Mouse (Mus musculus): ENCODE results near the gene Kat8.

Kat8 gene

DNA sequence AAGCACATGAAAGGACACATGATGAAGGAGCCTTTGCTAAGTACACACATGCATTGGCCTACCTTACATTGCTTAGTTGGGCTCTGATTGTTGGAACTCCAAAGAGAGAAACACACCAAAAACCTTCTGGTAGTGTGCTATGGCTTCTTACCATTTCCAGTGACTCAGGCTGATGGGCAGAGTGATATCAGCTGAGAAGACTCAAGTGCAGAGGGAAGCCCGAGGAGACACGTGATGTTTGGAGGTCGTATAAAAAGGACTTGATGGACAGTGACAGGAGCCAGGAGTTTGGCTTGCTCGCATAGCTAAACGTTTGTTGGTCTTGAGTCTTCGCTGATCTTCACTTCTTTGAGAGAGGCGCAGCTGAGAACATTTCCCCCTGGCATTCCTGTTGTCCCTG lies 14.8 kb upstream of the Kat8 start:
- no peak for DNase-seq (ENCODE audit: low spot score)

DNA sequence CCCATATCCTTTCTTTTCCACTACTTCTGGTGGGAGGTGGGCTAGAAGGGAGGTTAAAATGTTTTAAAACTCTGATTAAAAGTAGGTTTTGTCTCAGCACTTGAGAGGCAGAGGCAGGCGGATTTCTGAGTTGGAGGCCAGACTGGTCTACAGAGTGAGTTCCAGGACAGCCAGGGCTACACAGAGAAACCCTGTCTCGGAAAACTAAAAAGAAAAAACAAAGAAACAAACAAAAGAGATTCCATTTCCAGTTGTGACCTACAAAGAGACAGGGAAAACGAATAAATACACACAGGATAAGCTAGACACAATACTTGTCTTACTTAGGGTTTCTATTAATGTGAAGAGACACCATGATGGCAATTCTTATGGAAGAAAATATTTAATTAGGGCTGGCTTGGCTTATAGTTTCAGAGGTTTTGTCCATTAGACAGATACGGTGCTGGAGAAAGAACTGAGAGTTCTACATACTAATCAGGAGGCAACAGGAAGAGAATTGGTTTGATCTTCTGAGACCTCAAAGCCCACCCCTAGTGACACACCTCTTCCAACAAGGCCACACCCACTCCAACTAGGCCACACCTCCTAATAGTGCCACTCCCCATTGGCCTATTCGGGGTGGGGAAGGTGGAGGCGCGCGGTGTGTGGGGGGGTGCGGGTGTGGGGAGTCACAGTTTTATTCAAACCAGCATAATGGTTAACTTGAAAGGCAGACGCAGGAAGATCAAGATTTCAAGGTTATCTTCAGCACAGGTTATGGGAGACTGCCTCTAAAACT lies 13.9 kb upstream of the Kat8 start:
- DNase-seq (ENCODE audit: low spot score), result no peak

DNA sequence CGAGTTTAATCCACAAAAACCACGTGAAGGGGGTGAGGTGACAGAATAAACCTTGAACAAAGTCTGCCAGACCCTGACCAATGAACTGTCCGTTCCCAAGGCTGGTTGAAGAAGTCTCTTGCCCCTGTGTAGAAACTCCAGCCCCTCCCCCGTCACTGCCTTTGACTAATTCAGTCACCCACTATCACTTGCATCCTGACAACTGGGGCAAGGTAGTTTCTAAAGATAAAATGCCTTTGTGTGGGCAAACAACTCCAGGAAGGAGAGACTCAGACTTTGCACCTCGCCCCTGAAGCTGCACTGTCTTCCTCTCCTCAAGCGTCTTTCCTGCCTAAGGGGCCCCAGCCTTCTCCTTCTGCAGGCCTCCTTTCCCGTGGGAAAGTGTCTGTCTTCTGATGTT lies 12.3 kb upstream of the Kat8 start:
- no peak for DNase-seq (ENCODE audit: low spot score)

DNA sequence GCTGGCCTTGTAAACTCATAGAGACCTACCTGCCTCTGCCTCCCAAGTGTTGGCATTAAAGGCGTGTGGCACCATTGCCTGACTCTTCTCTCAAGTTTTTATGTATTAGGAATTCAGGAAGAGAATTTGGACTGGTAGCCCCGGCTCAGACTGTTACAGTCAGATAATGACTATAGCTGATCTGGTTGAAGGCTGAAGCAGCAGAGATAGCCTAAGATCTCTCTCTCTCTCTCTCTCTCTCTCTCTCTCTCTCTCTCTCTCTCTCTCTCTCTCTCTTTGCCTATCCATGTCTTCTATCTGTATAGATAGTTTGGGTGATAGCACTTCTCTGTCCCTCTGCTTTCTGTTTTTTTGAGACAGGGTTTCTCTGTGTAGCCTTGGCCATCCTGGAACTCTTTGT lies 10.5 kb upstream of the Kat8 start:
- DNase-seq (ENCODE audit: low spot score), result no peak

DNA sequence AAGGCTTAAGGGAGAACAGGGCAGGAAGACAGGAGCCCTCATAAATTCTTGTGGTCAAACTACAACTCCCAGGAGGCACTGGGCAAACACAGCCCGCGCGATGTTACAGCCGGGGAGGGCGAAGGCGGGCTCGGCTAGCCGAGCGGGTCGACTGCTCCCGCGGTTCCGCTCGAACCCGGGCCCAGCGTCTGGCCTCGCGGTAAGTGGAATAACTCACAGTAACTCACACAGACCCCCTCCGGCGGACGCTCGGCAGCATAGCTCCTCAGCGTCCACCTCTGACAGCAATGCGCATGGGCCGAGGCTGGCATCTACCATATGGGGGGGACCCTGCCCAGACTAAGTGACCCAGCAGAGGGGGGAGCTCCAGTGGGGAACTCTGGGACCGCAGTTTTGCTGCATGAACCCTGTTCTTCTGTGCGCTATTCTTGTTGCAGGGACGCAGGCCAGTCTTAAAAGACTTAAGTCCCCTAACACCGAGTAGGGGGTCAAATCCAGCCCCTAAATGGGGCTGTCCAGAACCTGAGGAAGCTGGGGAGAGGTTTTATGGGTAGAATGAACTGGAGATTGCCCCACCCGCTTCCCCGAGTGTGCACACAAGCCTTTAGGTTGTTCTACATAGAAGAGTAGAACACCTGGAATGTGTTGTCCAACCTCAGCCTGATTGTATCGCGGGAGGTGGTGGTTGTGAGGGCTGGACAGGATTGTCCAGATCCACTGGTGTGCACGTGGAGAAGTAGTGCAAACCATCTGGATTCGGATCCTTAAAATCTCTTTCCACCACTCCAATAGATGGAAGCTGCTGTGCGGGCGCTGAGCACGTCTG lies 8.1 kb upstream of the Kat8 start, which contains the start of gene Bckdk:
TSS of gene Bckdk (plus strand) at position 112 of the 826 bp plus-strand sequence.
- peak; percentile 33 for DNase-seq (ENCODE audit: low spot score)

DNA sequence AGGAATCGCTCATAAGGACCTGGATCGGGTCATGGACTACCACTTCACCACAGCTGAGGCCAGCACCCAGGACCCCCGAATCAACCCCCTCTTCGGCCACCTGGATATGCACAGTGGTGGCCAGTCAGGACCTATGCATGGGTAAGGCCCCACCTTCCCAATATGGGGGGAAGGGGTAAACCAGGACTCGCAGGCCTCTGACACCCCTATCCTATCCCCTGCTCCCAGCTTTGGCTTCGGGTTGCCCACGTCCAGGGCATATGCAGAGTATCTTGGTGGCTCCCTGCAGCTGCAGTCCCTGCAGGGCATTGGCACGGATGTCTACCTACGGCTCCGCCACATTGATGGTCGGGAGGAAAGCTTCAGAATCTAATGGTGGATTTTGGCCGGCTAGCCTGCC lies 4.4 kb upstream of the Kat8 start:
- DNase-seq (ENCODE audit: low spot score), result no peak

DNA sequence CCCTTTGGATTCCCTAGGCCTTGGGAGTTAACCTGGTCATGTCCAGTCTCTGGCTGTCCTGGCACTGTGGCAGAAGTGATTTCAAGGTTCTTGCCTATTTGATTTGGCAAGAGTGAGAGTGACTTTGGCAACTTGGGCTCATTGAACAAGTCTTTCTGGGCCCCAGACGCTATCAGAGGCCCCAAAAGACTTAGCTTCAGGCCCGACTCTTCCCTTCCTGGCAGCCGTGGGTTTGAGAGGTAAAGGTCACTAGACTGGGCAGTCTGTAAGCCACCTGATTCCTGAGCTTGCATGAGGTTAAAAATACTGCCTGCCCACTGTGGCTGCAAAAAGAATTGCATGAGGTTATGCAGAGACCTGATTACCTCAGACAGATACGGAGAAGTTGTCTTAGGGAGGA lies 3.7 kb upstream of the Kat8 start:
- DNase-seq (ENCODE audit: low spot score), result no peak

DNA sequence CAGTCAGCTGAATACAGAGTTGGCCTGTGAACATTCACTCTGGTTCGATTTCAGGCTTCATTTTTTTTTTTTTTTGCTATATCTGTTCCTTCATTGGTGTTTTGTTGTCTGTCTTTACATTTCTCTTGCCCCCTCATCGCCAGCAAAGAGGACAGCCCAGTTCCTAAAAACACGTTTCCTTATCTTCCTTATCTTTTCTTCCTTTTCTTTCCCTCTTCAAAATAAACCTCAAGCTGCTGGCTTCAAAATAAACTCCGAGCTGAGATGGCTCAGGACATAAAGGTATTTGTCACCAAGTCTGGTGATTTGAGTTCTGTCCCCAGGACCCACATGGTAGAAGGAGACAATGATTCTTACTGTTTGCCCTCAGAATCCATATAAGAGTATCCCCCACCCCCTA lies 622 bp downstream of the Kat8 start:
- no peak for DNase-seq (ENCODE audit: low spot score)

DNA sequence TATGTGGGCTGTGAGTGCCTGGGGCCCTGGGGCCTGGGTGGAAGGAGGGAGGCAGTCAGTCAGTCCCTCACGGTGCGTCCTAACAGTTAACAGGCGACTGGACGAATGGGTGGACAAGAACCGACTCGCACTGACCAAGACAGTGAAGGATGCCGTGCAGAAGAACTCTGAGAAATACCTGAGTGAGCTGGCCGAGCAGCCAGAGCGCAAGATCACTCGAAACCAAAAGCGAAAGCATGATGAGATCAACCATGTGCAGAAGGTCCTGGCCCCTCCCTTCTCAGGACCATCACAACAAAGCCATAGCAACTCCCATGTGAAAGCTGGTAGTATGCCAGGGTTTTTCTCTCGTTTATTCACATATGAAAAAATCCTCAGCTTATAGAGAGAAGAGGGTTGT lies 3.0 kb downstream of the Kat8 start:
- no peak for DNase-seq (ENCODE audit: low spot score)

DNA sequence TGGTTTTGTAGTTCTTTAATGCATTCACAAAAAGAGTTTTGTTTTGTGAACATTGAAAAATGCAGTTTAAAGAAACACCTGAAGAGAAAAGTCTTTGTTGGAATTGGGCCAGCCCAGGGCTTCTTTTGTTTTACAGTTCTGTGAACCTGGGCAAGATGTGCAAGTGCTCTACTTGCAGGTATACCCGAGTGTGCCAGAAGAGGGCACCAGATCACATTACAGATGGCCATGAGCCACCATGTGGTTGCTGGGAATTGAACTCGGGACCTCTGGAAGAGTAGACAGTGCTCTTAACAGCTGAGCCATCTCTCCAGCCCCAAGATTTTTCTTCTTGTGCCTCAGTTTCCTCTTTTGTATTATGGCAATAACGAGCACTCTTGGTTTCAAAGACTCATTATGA lies 5.9 kb downstream of the Kat8 start:
- DNase-seq (ENCODE audit: low spot score), result no peak

DNA sequence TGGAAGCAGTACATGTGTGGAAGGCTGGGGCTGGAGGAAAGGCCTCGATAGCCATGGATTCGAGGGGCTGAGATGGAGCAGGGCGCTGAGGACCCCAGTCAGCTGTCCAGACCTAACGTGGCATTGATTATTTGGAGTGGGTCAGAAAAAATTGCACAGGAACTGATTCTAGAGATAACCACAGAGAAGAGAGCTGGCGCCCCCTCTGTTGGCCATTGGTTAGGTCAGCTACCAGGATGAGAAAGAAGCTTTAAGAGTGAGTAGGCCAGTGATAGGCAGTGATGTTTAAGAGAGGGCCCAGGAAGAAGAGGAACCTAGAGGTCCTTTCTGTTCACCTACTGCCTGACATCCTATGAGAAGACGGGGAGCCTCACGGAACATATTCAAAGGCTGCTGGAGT lies 7.0 kb downstream of the Kat8 start:
- DNase-seq (ENCODE audit: low spot score), result no peak

DNA sequence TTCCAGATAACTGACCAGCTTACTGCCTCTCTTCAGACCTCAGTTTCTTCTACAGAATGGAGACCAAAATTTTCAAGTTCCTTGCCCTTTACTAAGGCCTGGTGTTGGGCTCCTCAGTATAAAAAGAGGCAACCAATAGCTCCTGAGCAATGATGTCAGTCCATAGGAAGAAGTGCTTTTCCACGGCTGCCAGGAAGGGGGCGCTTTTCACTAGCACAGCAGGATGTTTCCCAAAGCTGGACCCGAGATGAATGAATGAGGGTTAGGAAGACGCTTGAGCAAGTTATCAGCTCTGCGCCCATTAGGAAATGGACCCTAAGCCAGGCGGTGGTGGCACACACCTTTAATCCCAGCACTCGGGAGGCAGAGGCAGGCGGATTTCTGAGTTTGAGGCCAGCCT lies 9.2 kb downstream of the Kat8 start:
- no peak for DNase-seq (ENCODE audit: low spot score)

DNA sequence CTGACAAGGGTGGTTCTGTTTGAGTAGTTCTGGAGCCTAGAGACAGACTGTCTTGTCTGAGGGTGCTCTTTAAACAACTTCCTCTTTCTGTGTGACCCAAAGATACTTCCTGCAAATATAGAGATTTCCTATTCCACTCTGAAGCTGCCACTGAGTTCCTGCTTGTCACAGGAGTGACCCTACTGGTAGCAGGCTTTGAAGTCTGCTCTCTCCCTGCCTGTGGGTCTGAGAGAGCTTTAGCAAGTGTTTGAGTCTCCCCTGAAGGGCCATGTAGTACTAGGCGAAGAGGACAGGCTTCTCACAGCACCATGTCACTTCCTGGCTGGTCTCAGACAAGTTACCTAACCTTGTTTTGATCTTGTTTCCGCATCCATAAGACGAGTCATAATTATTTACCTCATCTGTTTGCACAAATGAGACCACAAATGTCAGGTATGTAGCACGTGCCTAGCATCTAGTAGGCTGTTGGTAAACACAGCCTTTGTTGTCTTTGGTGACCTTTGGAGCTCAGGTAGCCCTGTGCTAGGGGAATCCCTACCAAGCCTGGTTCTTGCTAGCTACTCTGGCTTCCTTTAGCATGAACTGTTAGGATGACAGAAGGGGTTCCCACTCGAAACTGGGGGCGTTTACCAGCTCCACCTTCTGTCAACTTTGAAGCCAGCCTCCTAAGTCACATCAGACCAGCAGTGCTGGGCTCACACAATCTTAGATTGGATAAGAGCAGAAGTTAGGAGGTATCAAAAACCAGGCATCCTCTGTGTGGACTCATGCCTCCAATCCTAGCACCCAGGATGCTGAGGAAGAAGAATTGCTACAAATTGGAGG lies 10.3 kb downstream of the Kat8 start:
- DNase-seq (ENCODE audit: low spot score), result no peak

DNA sequence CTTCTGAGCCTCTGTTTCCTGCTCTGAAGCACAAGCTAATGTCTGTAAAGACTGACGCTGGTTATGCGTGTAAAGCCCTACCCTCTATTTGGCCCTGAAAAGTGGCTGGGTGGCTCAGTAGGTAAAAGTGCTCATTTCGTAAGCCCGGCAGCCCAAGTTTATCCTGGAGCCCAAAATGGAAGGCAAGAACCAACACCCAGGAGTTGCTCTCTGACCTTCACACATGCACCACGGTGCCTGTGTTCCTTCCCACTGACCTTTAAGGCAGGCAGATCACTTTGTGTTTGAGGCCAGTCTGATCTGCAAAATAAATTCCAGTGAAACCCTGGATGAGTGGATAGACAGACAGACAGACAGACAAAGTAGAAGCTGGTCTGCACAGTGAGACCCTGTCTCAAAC lies 11.4 kb downstream of the Kat8 start:
- no peak for DNase-seq (ENCODE audit: low spot score)

DNA sequence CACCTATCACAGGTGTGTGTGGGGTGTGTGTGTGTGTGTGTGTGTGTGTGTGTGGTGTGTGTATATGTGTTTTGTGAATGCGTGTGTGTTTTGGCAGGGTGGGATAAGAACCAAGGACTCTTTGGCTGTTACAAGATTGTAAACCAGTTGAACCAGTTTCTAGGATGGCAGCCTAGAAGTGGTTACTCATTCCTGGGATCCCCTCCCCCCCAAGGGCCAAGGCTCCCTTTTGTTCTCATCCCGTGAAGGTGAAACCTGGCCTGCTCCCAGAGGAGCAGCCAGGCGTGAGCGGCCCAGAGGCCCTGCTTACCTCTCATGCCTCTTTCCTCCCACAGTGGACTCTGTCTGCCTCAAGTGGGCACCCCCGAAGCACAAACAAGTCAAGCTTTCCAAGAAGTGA lies 12.9 kb downstream of the Kat8 start:
- no peak for DNase-seq (ENCODE audit: low spot score)

DNA sequence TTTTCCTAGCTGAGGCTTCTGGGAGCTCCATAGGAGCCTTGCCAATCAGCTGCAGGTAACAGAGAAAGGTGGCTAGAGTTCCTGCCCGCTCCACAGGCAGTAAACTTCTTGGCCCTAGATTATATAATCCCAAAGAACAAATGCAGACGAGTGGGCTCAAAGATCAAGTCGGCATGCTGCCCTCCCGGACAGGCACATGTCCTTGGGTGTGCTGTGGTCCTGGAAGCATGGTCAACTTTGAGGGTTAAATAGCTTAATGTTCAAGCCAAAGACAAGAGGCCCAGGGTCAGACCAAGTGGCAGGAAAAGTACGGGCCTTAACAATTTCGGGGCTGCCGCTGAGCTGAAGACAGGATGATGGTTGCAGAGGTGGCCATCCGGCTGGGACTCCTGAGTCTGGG lies 13.8 kb downstream of the Kat8 start:
- no peak for DNase-seq (ENCODE audit: low spot score)

DNA sequence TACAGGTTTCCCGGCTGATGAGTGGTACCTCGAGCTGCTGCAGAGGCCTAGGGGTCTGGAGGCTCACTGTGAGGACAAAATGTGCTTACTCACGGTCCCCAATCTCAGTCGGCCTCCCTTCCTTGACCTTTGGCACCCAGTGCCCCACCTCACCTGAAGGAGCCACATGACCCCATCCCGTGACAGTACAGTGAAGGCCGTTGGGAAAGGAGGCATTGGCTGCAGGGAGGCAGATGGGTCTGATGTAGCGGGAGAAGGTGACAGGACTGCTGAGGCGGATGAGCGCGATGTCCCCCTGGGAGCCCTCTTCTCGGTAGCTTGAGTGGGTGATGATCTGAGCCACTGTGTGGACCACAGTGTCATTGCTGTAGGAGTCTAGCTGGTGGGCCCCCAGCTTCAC lies 14.5 kb downstream of the Kat8 start:
- no peak for DNase-seq (ENCODE audit: low spot score)

DNA sequence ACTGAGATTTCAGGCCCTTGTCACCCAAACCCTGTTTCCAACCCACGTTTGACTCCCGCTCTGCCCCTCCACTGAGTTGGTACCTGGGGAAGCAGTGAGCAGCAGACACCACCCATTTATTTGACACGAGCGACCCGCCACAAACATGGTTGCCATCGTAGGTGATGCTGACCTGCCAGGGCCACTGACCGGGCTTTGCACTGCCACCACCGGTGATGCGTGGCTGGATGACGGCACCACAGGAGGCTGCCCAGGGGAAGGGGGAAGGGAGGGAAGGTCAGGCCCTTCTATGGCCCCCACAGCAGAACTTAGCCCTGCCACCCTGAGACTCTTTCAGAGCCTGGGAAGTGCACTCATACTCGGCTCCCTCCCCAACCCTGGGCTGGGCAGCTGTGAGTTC lies 15.4 kb downstream of the Kat8 start:
- no peak for DNase-seq (ENCODE audit: low spot score)

DNA sequence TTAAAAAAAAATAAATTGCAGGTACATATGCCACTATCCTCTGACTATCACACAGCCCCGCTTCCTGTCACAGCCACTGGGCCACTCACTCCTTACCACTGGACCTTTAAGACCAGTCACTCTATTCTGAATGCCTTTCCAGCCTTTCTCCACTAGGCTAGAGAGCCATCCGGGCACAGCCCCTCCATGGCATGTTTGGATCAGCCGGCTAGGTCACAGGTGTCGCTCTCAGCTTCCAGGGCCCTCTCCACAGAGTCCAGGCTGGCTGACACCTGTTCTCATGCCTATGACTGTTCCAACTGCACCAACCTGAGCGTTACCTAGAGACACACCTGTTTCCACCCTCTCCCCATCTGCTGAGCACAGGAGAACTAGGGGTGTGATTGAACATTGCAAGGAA lies 16.3 kb downstream of the Kat8 start:
- no peak for DNase-seq (ENCODE audit: low spot score)

DNA sequence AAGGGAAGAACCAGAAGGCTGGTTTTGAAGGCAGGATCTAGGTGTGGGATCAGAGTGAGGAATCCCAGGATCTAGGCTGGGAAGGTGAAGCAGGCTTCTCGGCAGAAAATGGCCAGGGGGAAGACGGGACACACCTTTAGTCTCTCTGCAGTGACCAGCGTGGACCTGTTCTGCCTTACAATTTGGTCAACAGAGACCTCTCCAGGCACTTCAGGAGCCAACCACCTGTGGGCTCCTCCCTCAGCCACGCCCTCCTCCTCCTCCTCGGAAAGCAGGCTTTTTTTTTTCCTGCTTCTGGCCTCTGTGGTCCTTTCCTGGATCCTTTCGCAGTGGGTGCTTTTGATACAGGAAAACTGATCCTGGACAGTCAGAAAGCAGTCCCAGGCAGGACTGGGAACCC lies 17.6 kb downstream of the Kat8 start, which contains the start of gene Prss8:
TSS of gene Prss8 (minus strand) at position 182 of the 400 bp plus-strand sequence.
- no peak for DNase-seq (ENCODE audit: low spot score)

DNA sequence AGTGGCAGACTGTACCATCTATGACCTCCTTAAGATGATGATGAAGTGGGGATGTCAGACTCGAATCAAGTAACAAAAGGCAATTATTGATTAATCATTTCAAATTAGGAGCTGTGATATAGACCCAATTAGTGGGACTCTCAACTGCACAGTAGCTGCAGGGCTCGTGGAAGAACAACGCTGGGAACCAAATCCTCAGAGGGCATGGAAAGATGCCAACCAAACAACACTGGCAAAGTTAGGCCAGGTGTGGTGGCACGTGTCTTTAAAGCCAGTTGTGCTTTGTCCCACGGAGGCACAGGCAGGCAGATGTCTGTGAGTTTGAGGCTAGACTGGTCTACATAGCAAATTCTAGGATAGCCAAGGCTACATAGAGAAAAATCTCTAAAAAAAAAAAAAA lies 18.3 kb downstream of the Kat8 start:
- DNase-seq (ENCODE audit: low spot score), result no peak

DNA sequence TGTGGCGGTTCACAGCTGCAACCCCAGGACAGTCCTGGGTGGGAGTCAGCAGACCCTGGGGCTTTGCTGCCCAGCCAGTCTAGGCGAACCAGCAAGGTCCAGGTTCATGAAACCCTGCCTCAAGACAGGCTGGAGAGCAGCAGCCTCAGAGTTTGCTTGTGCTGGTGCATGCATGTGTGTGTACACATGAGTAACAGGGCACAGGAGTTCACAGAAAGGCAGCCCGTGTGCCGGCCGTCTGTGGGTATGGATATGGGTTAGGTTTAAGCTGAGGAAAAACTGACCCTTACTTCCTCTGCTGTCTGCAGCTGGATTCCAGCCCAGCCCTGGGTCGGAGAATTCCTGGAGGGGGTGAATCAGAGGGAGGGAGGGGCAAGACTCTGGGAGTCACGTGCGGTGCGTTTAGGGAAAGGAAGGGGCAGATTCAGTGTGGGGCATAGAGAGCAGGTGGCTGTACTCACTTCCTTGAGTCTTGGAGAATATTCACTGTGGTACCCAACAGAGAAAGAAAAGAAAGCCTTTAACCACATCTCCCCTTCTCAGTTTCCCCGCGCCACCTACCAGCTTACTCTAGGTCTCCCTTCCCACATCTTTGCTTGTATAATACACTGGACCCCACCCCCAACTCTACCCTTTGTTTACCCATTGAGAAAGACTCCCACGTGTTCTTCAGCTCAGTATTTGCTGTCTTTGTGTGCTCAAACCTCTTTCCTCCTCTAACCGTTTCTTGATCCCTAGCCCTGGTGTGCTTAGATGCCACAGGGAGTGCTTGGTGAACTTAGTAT lies 19.2 kb downstream of the Kat8 start:
- DNase-seq (ENCODE audit: low spot score), result no peak

Data from urinary bladder, postnatal 10 days (tissue).